Mouse (Mus musculus) intestine, embryonic 16.5 days (tissue): ENCODE results near the gene Ribc1. TPM values are rescaled to one million over a fixed set of nuclear protein-coding genes. Genes with fewer than 3 reads are reported as not detected.

ENCODE experiments used
- ATAC-seq: fragments of 200-750 bp; cut with Nextera tagmentation; 2 replicates; pipeline ENCODE4 v1.8.0; 2017; ENCODE audit warnings: moderate TSS enrichment, moderate library complexity
- H3K27ac ChIP-seq: fragments of 300-500 bp; sonication (generic); 2 replicates; pipeline ENCODE4 v1.5.1; 2014; ENCODE audit warnings: mild to moderate bottlenecking, low read length
- H3K27me3 ChIP-seq: fragments of 300-500 bp; sonication (generic); replicated peaks from 2 replicates; pipeline ENCODE4 v1.6.1; 2014; ENCODE audit warnings: low read length, control low read depth, mixed read lengths; ENCODE audit not compliant: control insufficient read depth, insufficient read depth
- H3K36me3 ChIP-seq: fragments of 300-500 bp; sonication (generic); 2 replicates; pipeline ENCODE4 v1.6.1; 2014; ENCODE audit warnings: low read length, control low read depth; ENCODE audit not compliant: control insufficient read depth, insufficient read depth
- H3K4me1 ChIP-seq: fragments of 300-500 bp; sonication (generic); 2 replicates; pipeline ENCODE4 v1.6.1; 2014; ENCODE audit warnings: low read length, control low read depth, mixed read lengths; ENCODE audit not compliant: control insufficient read depth, insufficient read depth
- H3K4me2 ChIP-seq: fragments of 300-500 bp; sonication (generic); 2 replicates; pipeline ENCODE4 v1.6.1; 2014; ENCODE audit warnings: low read depth, low read length, control low read depth
- H3K4me3 ChIP-seq: fragments of 300-500 bp; sonication (generic); 2 replicates; pipeline ENCODE4 v1.5.1; 2014; ENCODE audit warnings: mild to moderate bottlenecking, low read length
- H3K9ac ChIP-seq: fragments of 300-500 bp; sonication (generic); 2 replicates; pipeline ENCODE4 v1.6.1; 2014; ENCODE audit warnings: low read depth, low read length
- H3K9me3 ChIP-seq: fragments of 300-500 bp; sonication (generic); 2 replicates; pipeline ENCODE4 v1.6.1; 2016; ENCODE audit warnings: low read length, control low read depth; ENCODE audit not compliant: control insufficient read depth
- WGBS: fragments of 180-500 bp; shearing (Covaris S2); extraction: QIAGEN DNeasy Blood & Tissue Kit; methylation state at CpG from one replicate; pipeline ENCODE4 v1.1.7; 2014; 5-methylcytosine and 5-hydroxymethylcytosine counted together
- polyA plus RNA-seq: library from polyadenylated mRNA; unstranded; fragments of >200 nt; fragmentation: Nextera tagmentation; extraction: Ambion mirVana; gene quantifications from 2 replicates; pipeline ENCODE4 v1.2.1, GENCODE M21; 2015

Gene Ribc1
- polyA plus RNA-seq, 1 experiment from 2014 or later = 2.7 TPM

- Histone ChIP-seq H3K4me3 (no peak overlapping the region), H3K9me3 (no peaks in the 10 kb centered on the region), H3K4me2 (no peak overlapping the region), H3K27me3 (0 out of 2 replicates have a peak, but pooled peaks cover 5% of the 10 kb centered on the region), H3K4me1 (no peaks in the 10 kb centered on the region), H3K27ac (no peak overlapping the region), H3K9ac (no peak overlapping the region), H3K36me3 (0 out of 2 replicates have a peak, but pooled peaks cover 2% of the 10 kb centered on the region)
- no peak for ATAC-seq
- WGBS = 81% methylated on average over 1 of the region's 1 CpGs
Measured at GRCm38 (mm10) chrX:152007863-152008262, 8.2 kb downstream of the Ribc1 start.

- Histone ChIP-seq H3K4me1 (no peaks in the 10 kb centered on the region), H3K27ac (no peak overlapping the region), H3K36me3 (0 out of 2 replicates have a peak, but pooled peaks cover 2% of the 10 kb centered on the region), H3K9ac (no peak overlapping the region), H3K4me3 (0 out of 2 replicates have a peak overlapping the region, but pooled peaks have one; percentile 7), H3K27me3 (0 out of 2 replicates have a peak, but pooled peaks cover 7% of the 10 kb centered on the region), H3K4me2 (no peak overlapping the region), H3K9me3 (no peaks in the 10 kb centered on the region)
- WGBS = 51% methylated on average over 2 of the region's 2 CpGs
- ATAC-seq = no peak
Measured at GRCm38 (mm10) chrX:152002865-152003264, 13.2 kb downstream of the Ribc1 start.

- Histone ChIP-seq H3K4me2 (peak within 1 kb of the TSS; percentile 55), H3K4me3 (peak within 1 kb of the TSS; percentile 55), H3K27ac (peak within 1 kb of the TSS; percentile 45), H3K9me3 (no peaks in the 10 kb centered on the region), H3K4me1 (no peaks in the 10 kb centered on the region), H3K9ac (peak within 1 kb of the TSS; percentile 61), H3K27me3 (0 out of 2 replicates have a peak, but pooled peaks cover 9% of the 10 kb centered on the region), H3K36me3 (0 out of 2 replicates have a peak, but pooled peaks cover 2% of the 10 kb centered on the region)
- ATAC-seq = peak; percentile 99
- WGBS = 17% methylated on average over 39 of the region's 41 CpGs
Measured at GRCm38 (mm10) chrX:152001737-152002710, 14.1 kb downstream of the Ribc1 start, which contains the start of gene Hsd17b10. Hsd17b10 (plus strand) TSS chrX:152001845.

- 0 out of 2 replicates have a peak, but pooled peaks cover 2% of the 10 kb centered on the region for H3K36me3 ChIP-seq
- no peaks in the 10 kb centered on the region for H3K4me1 ChIP-seq
- peak; percentile 34 for ATAC-seq
- WGBS = 33% methylated on average over 9 of the region's 9 CpGs
- H3K9me3 ChIP-seq = no peaks in the 10 kb centered on the region
- peak overlapping the region; percentile 50 for H3K4me2 ChIP-seq
- H3K27me3 ChIP-seq = peaks cover 10% of the 10 kb centered on the region
- peak overlapping the region; percentile 55 for H3K4me3 ChIP-seq
- H3K9ac ChIP-seq = peak overlapping the region; percentile 37; the same call in 1 of the 2 replicates
- no peak overlapping the region for H3K27ac ChIP-seq
Measured at GRCm38 (mm10) chrX:152001182-152001684, 14.9 kb downstream of the Ribc1 start.

GRCm38 (mm10) chrX:151999006-151999710, 16.9 kb downstream of the Ribc1 start:
- WGBS = 77% methylated on average over 4 of the region's 4 CpGs
- no peak for ATAC-seq

More at GRCm38 (mm10) chrX:151999006-151999710, 16.9 kb downstream of the Ribc1 start:
- Histone ChIP-seq H3K9ac (no peak overlapping the region), H3K9me3 (no peaks in the 10 kb centered on the region), H3K4me1 (no peaks in the 10 kb centered on the region), H3K36me3 (0 out of 2 replicates have a peak, but pooled peaks cover 2% of the 10 kb centered on the region), H3K4me2 (no peak overlapping the region), H3K27ac (no peak overlapping the region), H3K4me3 (no peak overlapping the region), H3K27me3 (peaks cover 15% of the 10 kb centered on the region)

Other genes with a start within 250 kb of the Ribc1 start
- gene Huwe1, start 215.5 kb downstream of the Ribc1 start, polyA plus RNA-seq = 24.5 and 30.1 TPM in 2 replicates
- gene Hsd17b10, start 14.4 kb downstream of the Ribc1 start, polyA plus RNA-seq = 195 and 208 TPM in 2 replicates
- gene Smc1a, start 133 bp upstream of the Ribc1 start, polyA plus RNA-seq = 71.4 and 77.9 TPM in 2 replicates
- 4.2 and 4.4 TPM in 2 replicates for gene Iqsec2, start 128.0 kb upstream of the Ribc1 start, polyA plus RNA-seq
- 33.5 and 38.3 TPM in 2 replicates for gene Kdm5c, start 216.7 kb upstream of the Ribc1 start, polyA plus RNA-seq